ENCODE assay signal across 8 mouse cellular contexts in the genomic region with DNA sequence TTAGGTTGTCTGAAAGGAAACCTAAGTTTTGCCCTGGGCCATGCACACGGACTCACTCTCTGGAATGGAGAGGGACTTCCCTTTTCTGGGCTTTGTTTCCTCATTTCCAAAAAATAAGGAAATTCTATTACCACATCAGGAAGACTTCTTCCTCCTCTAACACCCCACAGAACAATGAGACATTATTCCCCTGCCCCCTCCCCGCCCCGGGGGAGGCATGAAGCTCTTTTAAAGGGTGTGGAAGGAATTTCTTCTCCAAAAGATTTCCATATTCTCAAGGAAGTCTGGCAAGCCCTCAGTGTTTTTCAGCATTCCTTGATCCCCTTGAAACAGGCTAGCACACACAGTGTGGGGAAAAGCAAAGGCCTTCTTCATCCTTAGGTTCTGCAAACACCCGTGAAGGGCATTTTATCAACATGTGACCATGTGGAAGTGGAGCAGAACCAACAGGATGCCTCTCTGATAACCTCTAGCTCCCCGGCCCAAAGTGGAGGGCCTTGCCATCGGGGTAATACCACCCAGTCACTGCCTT.
DNase-seq lines count a peak whose midpoint lies in the region; ATAC-seq and TF ChIP-seq lines count a peak whose summit lies in the region.

No protein-coding gene starts in this region.

- 76% methylated on average over 6 of the region's 6 CpGs for WGBS in hindbrain, embryonic 11.5 days
- WGBS in hindbrain, embryonic 14.5 days, result 72% methylated on average over 6 of the region's 6 CpGs
- WGBS in kidney, adult 2 months, result 40% methylated on average over 6 of the region's 6 CpGs
- 74% methylated on average over 6 of the region's 6 CpGs for WGBS in forebrain, postnatal 0 days

- no peak for TF ChIP-seq CTCF in kidney, adult 2 months (conservative IDR thresholded peaks at IDR 0.05; ENCODE audit: insufficient read depth, insufficient read length, low read depth, low read length)
- no peak for TF ChIP-seq CTCF in forebrain, postnatal 0 days (IDR thresholded peaks at IDR 0.05; ENCODE audit: low read depth)

- no peaks in the 10 kb centered on the region for H3K27me3 ChIP-seq in hindbrain, embryonic 11.5 days (ENCODE audit: control insufficient read depth, insufficient read depth, low read length)
- H3K27me3 ChIP-seq in hindbrain, embryonic 14.5 days (ENCODE audit: control insufficient read depth, insufficient read depth, low read length), result no peaks in the 10 kb centered on the region
- no peaks in the 10 kb centered on the region for H3K27me3 ChIP-seq in kidney, adult 2 months (replicated peaks; ENCODE audit: control insufficient read depth, insufficient read depth, low read length)
- H3K27me3 ChIP-seq in forebrain, postnatal 0 days (ENCODE audit: insufficient read depth, low read length), result no peaks in the 10 kb centered on the region

- H3K27ac ChIP-seq in hindbrain, embryonic 11.5 days (ENCODE audit: low read depth, low read length), result 0 out of 2 replicates have a peak overlapping the region, but pooled peaks have one; percentile 5
- no peak overlapping the region for H3K27ac ChIP-seq in hindbrain, embryonic 14.5 days
- H3K27ac ChIP-seq in kidney, adult 2 months (ENCODE audit: insufficient read depth, low read depth, low read length), result peak overlapping the region; percentile 88
- H3K27ac ChIP-seq in forebrain, postnatal 0 days (ENCODE audit: low read depth, low read length), result no peak overlapping the region

- no peak overlapping the region for H3K9ac ChIP-seq in hindbrain, embryonic 11.5 days (ENCODE audit: low read depth, low read length)
- no peak overlapping the region for H3K9ac ChIP-seq in hindbrain, embryonic 14.5 days
- no peak overlapping the region for H3K9ac ChIP-seq in forebrain, postnatal 0 days

- no peaks in the 10 kb centered on the region for H3K4me1 ChIP-seq in hindbrain, embryonic 11.5 days (replicated peaks; ENCODE audit: control insufficient read depth, insufficient read depth, low read length)
- peaks cover 9% of the 10 kb centered on the region for H3K4me1 ChIP-seq in hindbrain, embryonic 14.5 days (replicated peaks; ENCODE audit: control insufficient read depth, insufficient read depth, low read length)
- H3K4me1 ChIP-seq in kidney, adult 2 months (ENCODE audit: control insufficient read depth, insufficient read depth, low read length), result no peaks in the 10 kb centered on the region
- H3K4me1 ChIP-seq in forebrain, postnatal 0 days (ENCODE audit: insufficient read depth), result no peaks in the 10 kb centered on the region

- DNase-seq in hindbrain, embryonic 11.5 days (ENCODE audit: low spot score), result no peak
- no peak for DNase-seq in hindbrain, embryonic 14.5 days (ENCODE audit: low spot score)
- peak; percentile 21 to 22 for DNase-seq in gastrocnemius, adult 8-10 months (ENCODE audit: low spot score in 2 of 2)
- peak; percentile 80 for DNase-seq in kidney, adult 2 months
- DNase-seq in lung, postnatal 14 days, result peak; percentile 42
- DNase-seq in forebrain, postnatal 0 days, result no peak
- no peak for DNase-seq in layer of hippocampus, postnatal 25 days (ENCODE audit: extremely low spot score in 1 of 2, low spot score in 1 of 2)
- no peak for DNase-seq in embryo, embryonic 10 days (ENCODE audit: low spot score)

- no peaks in the 10 kb centered on the region for H3K36me3 ChIP-seq in hindbrain, embryonic 11.5 days (ENCODE audit: control insufficient read depth, insufficient read depth, low read length)
- no peaks in the 10 kb centered on the region for H3K36me3 ChIP-seq in hindbrain, embryonic 14.5 days (replicated peaks; ENCODE audit: control insufficient read depth, insufficient read depth)
- no peaks in the 10 kb centered on the region for H3K36me3 ChIP-seq in kidney, adult 2 months (ENCODE audit: control insufficient read depth, insufficient read depth, low read length)
- no peaks in the 10 kb centered on the region for H3K36me3 ChIP-seq in forebrain, postnatal 0 days (ENCODE audit: insufficient read depth)

- no peak overlapping the region for H3K4me2 ChIP-seq in hindbrain, embryonic 11.5 days (replicated peaks; ENCODE audit: low read depth, low read length)
- no peak overlapping the region for H3K4me2 ChIP-seq in hindbrain, embryonic 14.5 days (replicated peaks)
- H3K4me2 ChIP-seq in forebrain, postnatal 0 days (ENCODE audit: low read depth), result no peak overlapping the region

- no peak for ATAC-seq in hindbrain, embryonic 11.5 days (ENCODE audit: low FRiP score)
- ATAC-seq in hindbrain, embryonic 14.5 days (ENCODE audit: low FRiP score), result no peak
- no peak for ATAC-seq in forebrain, postnatal 0 days

- TF ChIP-seq POLR2A in kidney, adult 2 months (IDR thresholded peaks at IDR 0.05; ENCODE audit: low read depth, low read length), result no peak

- no peak overlapping the region for H3K4me3 ChIP-seq in hindbrain, embryonic 11.5 days (ENCODE audit: low read depth, low read length)
- no peak overlapping the region for H3K4me3 ChIP-seq in hindbrain, embryonic 14.5 days (replicated peaks; ENCODE audit: low read length)
- no peak overlapping the region for H3K4me3 ChIP-seq in kidney, adult 2 months (ENCODE audit: insufficient read depth, low read depth, low read length)
- no peak overlapping the region for H3K4me3 ChIP-seq in forebrain, postnatal 0 days (ENCODE audit: low read depth, low read length)

- no peaks in the 10 kb centered on the region for H3K9me3 ChIP-seq in hindbrain, embryonic 11.5 days (ENCODE audit: control insufficient read depth, low read length)
- H3K9me3 ChIP-seq in hindbrain, embryonic 14.5 days (ENCODE audit: control insufficient read depth, low read length), result no peaks in the 10 kb centered on the region
- H3K9me3 ChIP-seq in forebrain, postnatal 0 days (ENCODE audit: low read length), result no peaks in the 10 kb centered on the region

Comparison
In these comparisons a context has a peak if more than half of its experiments do, and no peak if none do; other contexts are left out.
1. H3K27ac ChIP-seq: peak in hindbrain, embryonic 11.5 days (single experiment) and kidney, adult 2 months (single experiment); none in hindbrain, embryonic 14.5 days (single experiment) and forebrain, postnatal 0 days (single experiment).
2. DNase-seq: peak in gastrocnemius, adult 8-10 months (2 of 2), kidney, adult 2 months (single experiment) and lung, postnatal 14 days (single experiment); none in hindbrain, embryonic 11.5 days (single experiment), hindbrain, embryonic 14.5 days (single experiment), forebrain, postnatal 0 days (single experiment), layer of hippocampus, postnatal 25 days (0 of 2) and embryo, embryonic 10 days (single experiment).